Mouse (Mus musculus) frontal cortex, adult 2 months (tissue): ENCODE data around the gene Sdr39u1. TPM values are rescaled to one million over a fixed set of nuclear protein-coding genes. Genes with fewer than 3 reads are reported as not detected.

Experiments
- DNase-seq, 2 experiments: peaks; one replicate each; pipeline ENCODE4 v3.0.0; 2022; ENCODE audit warnings: low spot score in 1 of 2; ENCODE audit errors: extremely low spot score in 1 of 2
- polyA plus RNA-seq: library from polyadenylated mRNA; depleted of rRNA; stranded (reverse); fragments of >200 nt; gene quantifications from 2 replicates; pipeline ENCODE4 v1.2.3, GENCODE M21; 2012; rRNA removed

Sdr39u1 gene
- polyA plus RNA-seq, 1 experiment, result 122 TPM

GRCm38 (mm10) chr14:55855101-55855561 lies 45.0 kb downstream of the Sdr39u1 start:
- DNase-seq, result no peak

- DNase-seq, result no peak
Measured at GRCm38 (mm10) chr14:55854406-55855100, 45.5 kb downstream of the Sdr39u1 start.

GRCm38 (mm10) chr14:55853621-55854285 lies 46.3 kb downstream of the Sdr39u1 start, which contains the start of gene Nynrin:
Gene Nynrin (plus strand): TSS chr14:55854010.
- peak in 1 of 2 experiments; percentile 34 for DNase-seq

- no peak for DNase-seq
Measured at GRCm38 (mm10) chr14:55852646-55853551, 47.2 kb downstream of the Sdr39u1 start.

- DNase-seq, result no peak
Measured at GRCm38 (mm10) chr14:55850885-55851284, 49.2 kb downstream of the Sdr39u1 start.

Other genes with a start within 250 kb of the Sdr39u1 start
- gene Mdp1, start 239.8 kb downstream of the Sdr39u1 start, polyA plus RNA-seq, result 46.0 and 46.7 TPM in 2 replicates
- gene Gmpr2, start 228.4 kb downstream of the Sdr39u1 start, polyA plus RNA-seq, result 30.6 and 33.0 TPM in 2 replicates
- gene Nedd8, start 228.2 kb downstream of the Sdr39u1 start, polyA plus RNA-seq, result 351 and 383 TPM in 2 replicates
- 19.2 and 21.7 TPM in 2 replicates for gene Tinf2, start 218.5 kb downstream of the Sdr39u1 start, polyA plus RNA-seq
- 0.14 and 0.21 TPM in 2 replicates for gene Tgm1, start 186.4 kb downstream of the Sdr39u1 start, polyA plus RNA-seq
- gene Rabggta, start 178.0 kb downstream of the Sdr39u1 start, polyA plus RNA-seq, result 60.7 and 64.3 TPM in 2 replicates
- gene Dhrs1, start 154.6 kb downstream of the Sdr39u1 start, polyA plus RNA-seq, result 111 and 119 TPM in 2 replicates
- 8.9 and 9.0 TPM in 2 replicates for gene Nop9, start 154.6 kb downstream of the Sdr39u1 start, polyA plus RNA-seq
- gene Cideb, start 141.8 kb downstream of the Sdr39u1 start, polyA plus RNA-seq, result 15.6 and 18.7 TPM in 2 replicates
- 0.18 and 0.19 TPM in 2 replicates for gene Ltb4r2, start 138.9 kb downstream of the Sdr39u1 start, polyA plus RNA-seq
- gene Ltb4r1, start 134.3 kb downstream of the Sdr39u1 start, polyA plus RNA-seq, result 0.11 and 0.14 TPM in 2 replicates
- 4.0 and 4.3 TPM in 2 replicates for gene Adcy4, start 116.2 kb downstream of the Sdr39u1 start, polyA plus RNA-seq
- 0.67 and 0.68 TPM in 2 replicates for gene Ripk3, start 111.4 kb downstream of the Sdr39u1 start, polyA plus RNA-seq
- 1.5 and 2.7 TPM in 2 replicates for gene Nfatc4, start 77.1 kb downstream of the Sdr39u1 start, polyA plus RNA-seq
- 3.8 and 4.3 TPM in 2 replicates for gene Nynrin, start 46.3 kb downstream of the Sdr39u1 start, polyA plus RNA-seq
- 0.25 and 0.26 TPM in 2 replicates for gene Cbln3, start 15.9 kb downstream of the Sdr39u1 start, polyA plus RNA-seq
- 10.3 and 12.2 TPM in 2 replicates for gene Khnyn, start 15.3 kb downstream of the Sdr39u1 start, polyA plus RNA-seq
- gene Cma1, start 44.4 kb upstream of the Sdr39u1 start, polyA plus RNA-seq, result 0.08 and 0.11 TPM in 2 replicates
- not detected in 2 replicates for gene Cma2, start 50.7 kb upstream of the Sdr39u1 start, polyA plus RNA-seq
- not detected in 2 replicates for gene Mcpt1, start 117.7 kb upstream of the Sdr39u1 start, polyA plus RNA-seq
- gene Mcpt9, start 130.2 kb upstream of the Sdr39u1 start, polyA plus RNA-seq, result not detected in 2 replicates
- not detected in 2 replicates for gene Mcpt2, start 141.7 kb upstream of the Sdr39u1 start, polyA plus RNA-seq
- 0.10 TPM in 1 of 2 replicates, not detected in the other for gene Mcpt4, start 162.0 kb upstream of the Sdr39u1 start, polyA plus RNA-seq
- gene Mcpt8, start 185.0 kb upstream of the Sdr39u1 start, polyA plus RNA-seq, result not detected in 2 replicates
- 0.20 TPM in 1 of 2 replicates, not detected in the other for gene Ctsg, start 202.3 kb upstream of the Sdr39u1 start, polyA plus RNA-seq
- 0.34 and 1.3 TPM in 2 replicates for gene Gzme, start 220.3 kb upstream of the Sdr39u1 start, polyA plus RNA-seq
- 1.2 and 3.4 TPM in 2 replicates for gene Gzmd, start 232.3 kb upstream of the Sdr39u1 start, polyA plus RNA-seq